Mouse (Mus musculus) midbrain, embryonic 14.5 days (tissue): ENCODE measurements around the gene C1qtnf1. TPM values are rescaled to one million over a fixed set of nuclear protein-coding genes. Genes with fewer than 3 reads are reported as not detected.

ENCODE experiments used
- ATAC-seq: fragments of 200-750 bp; cut with Nextera tagmentation; 2 replicates; pipeline ENCODE4 v1.8.0; 2017; ENCODE audit warnings: moderate number of reproducible peaks, moderate library complexity; ENCODE audit not compliant: low FRiP score, low TSS enrichment
- DNase-seq: peaks from one replicate; pipeline ENCODE4 v3.0.0-alpha.2; 2015
- H3K27ac ChIP-seq: fragments of 300-500 bp; sonication (generic); replicated peaks from 2 replicates; pipeline ENCODE4 v1.5.1; 2014; ENCODE audit warnings: mild to moderate bottlenecking, low read depth, low read length, moderate library complexity
- H3K27me3 ChIP-seq: fragments of 300-500 bp; sonication (generic); 2 replicates; pipeline ENCODE4 v1.6.1; 2014; ENCODE audit warnings: low read length, control low read depth, mixed read lengths; ENCODE audit not compliant: control insufficient read depth, insufficient read depth
- H3K36me3 ChIP-seq: fragments of 300-500 bp; sonication (generic); 2 replicates; pipeline ENCODE4 v1.6.1; 2014; ENCODE audit warnings: low read length, control low read depth; ENCODE audit not compliant: control insufficient read depth, insufficient read depth
- H3K4me1 ChIP-seq: fragments of 300-500 bp; sonication (generic); 2 replicates; pipeline ENCODE4 v1.6.1; 2014; ENCODE audit warnings: mild to moderate bottlenecking, antibody characterized with exemption, low read length, control low read depth; ENCODE audit not compliant: control insufficient read depth, insufficient read depth
- H3K4me2 ChIP-seq: fragments of 300-500 bp; sonication (generic); 2 replicates; pipeline ENCODE4 v1.6.1; 2014; ENCODE audit warnings: mild to moderate bottlenecking, low read length, moderate library complexity
- H3K4me3 ChIP-seq: fragments of 300-500 bp; sonication (generic); replicated peaks from 2 replicates; pipeline ENCODE4 v1.5.1; 2014; ENCODE audit warnings: low read depth, low read length
- H3K9ac ChIP-seq: fragments of 300-500 bp; sonication (generic); replicated peaks from 2 replicates; pipeline ENCODE4 v1.6.1; 2014; ENCODE audit warnings: mild to moderate bottlenecking, low read length, moderate library complexity
- H3K9me3 ChIP-seq: fragments of 300-500 bp; sonication (generic); 2 replicates; pipeline ENCODE4 v1.6.1; 2016; ENCODE audit warnings: low read length, control low read depth, mixed read lengths; ENCODE audit not compliant: control insufficient read depth
- WGBS: fragments of 180-500 bp; shearing (Covaris S2); extraction: QIAGEN DNeasy Blood & Tissue Kit; methylation state at CpG from one replicate; pipeline ENCODE4 v1.1.7; 2014; 5-methylcytosine and 5-hydroxymethylcytosine counted together
- polyA plus RNA-seq: library from polyadenylated mRNA; unstranded; fragments of >200 nt; fragmentation: Nextera tagmentation; extraction: Ambion mirVana; gene quantifications from 2 replicates; pipeline ENCODE4 v1.2.1, GENCODE M21; 2014

C1qtnf1 gene
- polyA plus RNA-seq, 1 experiment from 2014 or later, result 3.8 TPM

DNA sequence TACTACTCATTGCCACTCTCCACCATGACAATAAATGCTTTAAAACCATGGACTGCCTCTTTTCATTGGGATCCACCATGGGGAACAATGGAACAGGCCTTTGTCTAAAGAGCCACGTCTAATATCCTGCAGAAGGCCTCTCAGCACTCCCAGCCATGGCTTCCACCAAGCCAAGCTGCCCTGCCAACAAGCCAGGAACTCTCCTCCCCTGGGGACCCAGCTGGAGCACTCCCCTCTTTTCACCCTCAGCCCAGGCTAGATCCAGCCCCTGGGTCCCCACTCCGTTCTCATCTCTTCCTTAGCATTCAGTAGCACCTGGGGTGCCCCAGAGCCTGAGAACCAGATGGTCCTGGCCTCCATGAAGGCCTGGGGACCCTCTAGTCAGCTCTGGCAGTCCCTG, 25.0 kb downstream of the C1qtnf1 start:
- ATAC-seq, result no peak
- no peaks in the 10 kb centered on the region for H3K9me3 ChIP-seq
- WGBS, result 57% methylated on average over 2 of the region's 2 CpGs

DNA sequence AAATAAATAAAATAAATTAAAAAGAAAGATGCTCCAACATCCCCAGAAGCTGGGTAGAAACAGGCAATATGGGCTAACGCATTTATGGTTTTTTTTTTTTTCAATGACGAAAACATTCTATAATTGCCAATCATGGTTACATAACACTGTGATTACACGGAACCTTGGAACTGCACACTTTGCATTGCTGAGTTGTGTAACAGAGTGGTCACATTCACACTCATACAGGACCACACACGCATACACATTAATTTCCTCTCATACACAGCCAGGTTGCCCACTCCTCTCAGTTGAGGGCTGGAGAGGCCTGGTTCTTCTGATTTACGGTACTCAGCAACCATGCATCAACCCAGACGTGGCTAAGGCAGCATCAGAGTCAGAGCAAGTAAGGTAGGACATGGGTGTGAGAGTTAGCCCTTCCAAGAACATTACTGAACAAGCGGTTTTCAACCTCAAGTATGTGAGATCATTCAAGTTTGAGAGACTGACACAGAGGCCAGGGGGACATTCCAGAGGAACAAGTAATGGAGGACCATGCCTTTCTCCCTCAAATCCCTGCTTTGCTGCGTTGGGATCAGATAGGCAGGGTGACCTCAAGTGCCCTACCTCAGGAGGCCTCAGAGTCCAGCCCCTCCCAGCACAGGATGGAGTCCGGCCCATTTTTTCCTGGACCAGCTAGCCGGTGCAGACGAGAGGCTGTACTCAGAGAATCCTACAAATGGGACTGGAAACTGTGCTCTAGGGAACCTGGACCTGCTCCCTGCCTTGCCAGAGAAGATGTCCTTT, 26.1 kb downstream of the C1qtnf1 start:
- Histone ChIP-seq H3K4me3 (no peak overlapping the region), H3K9me3 (no peaks in the 10 kb centered on the region), H3K4me1 (no peaks in the 10 kb centered on the region), H3K27me3 (no peaks in the 10 kb centered on the region), H3K27ac (no peak overlapping the region), H3K4me2 (no peak overlapping the region), H3K36me3 (no peaks in the 10 kb centered on the region), H3K9ac (no peak overlapping the region)
- whole genome bisulfite sequencing, result 75% methylated on average over 11 of the region's 11 CpGs
- DNase-seq (no peak), ATAC-seq (no peak)

More for the DNA sequence above, 25.0 kb downstream of the C1qtnf1 start:
- DNase-seq, result no peak
- Histone ChIP-seq H3K27me3 (no peaks in the 10 kb centered on the region), H3K9ac (no peak overlapping the region), H3K36me3 (no peaks in the 10 kb centered on the region), H3K4me1 (no peaks in the 10 kb centered on the region), H3K4me3 (no peak overlapping the region), H3K27ac (no peak overlapping the region), H3K4me2 (no peak overlapping the region)

GRCm38 (mm10) chr11:118455788-118456187, 27.8 kb downstream of the C1qtnf1 start:
- Histone ChIP-seq H3K27me3 (no peaks in the 10 kb centered on the region), H3K36me3 (no peaks in the 10 kb centered on the region), H3K4me1 (no peaks in the 10 kb centered on the region), H3K27ac (no peak overlapping the region), H3K4me2 (no peak overlapping the region), H3K4me3 (no peak overlapping the region), H3K9ac (no peak overlapping the region), H3K9me3 (0 out of 2 replicates have a peak, but pooled peaks cover 3% of the 10 kb centered on the region)
- WGBS, result 90% methylated on average over 6 of the region's 6 CpGs
- ATAC-seq, result no peak
- no peak for DNase-seq

DNA sequence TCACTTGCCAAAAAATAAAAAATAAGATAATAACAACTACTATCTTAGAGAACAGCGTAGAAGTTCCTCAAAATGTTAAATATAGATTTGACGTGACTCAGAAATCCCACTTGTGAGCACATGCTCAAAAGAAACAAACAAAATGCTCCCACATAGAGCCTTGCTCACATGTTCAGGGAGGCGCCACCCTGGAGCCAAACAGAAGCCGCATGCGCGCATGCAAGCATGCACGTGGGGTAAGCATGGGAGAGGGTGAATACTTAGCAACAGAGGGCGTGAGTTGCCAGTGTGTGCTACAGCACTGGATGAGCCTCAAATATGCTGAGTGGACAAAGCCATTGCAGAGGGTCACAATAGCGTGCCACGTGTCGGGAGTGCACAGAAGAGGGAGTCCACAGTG, 28.9 kb downstream of the C1qtnf1 start:
- DNase-seq, result no peak
- no peak overlapping the region for H3K27ac ChIP-seq
- H3K27me3 ChIP-seq, result no peaks in the 10 kb centered on the region
- no peak overlapping the region for H3K9ac ChIP-seq
- no peak for ATAC-seq
- 82% methylated on average over 11 of the region's 11 CpGs for WGBS
- H3K36me3 ChIP-seq, result no peaks in the 10 kb centered on the region
- H3K4me2 ChIP-seq, result no peak overlapping the region
- no peak overlapping the region for H3K4me3 ChIP-seq
- no peaks in the 10 kb centered on the region for H3K4me1 ChIP-seq
- 0 out of 2 replicates have a peak, but pooled peaks cover 3% of the 10 kb centered on the region for H3K9me3 ChIP-seq

DNA sequence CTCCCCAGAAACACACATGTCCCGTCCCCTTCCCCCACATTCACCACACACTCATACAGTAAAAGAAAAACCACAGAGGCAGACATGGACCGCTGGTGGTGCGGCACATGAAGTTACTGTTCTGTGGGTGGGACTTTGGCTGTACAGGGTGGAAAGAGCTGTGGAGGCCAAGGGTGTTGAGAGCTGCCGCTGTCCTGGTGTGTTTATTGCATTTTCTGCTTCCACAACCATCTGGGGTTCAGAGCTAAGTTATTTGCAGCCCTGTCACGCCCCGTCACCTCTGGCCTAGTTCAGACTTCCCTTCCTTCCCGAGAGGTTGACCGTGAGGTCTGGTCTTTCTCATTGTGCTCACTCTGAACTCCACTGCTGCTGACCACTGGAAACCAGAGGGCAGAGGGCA, 31.0 kb downstream of the C1qtnf1 start:
- 60% methylated on average over 8 of the region's 8 CpGs for WGBS
- Histone ChIP-seq H3K9me3 (0 out of 2 replicates have a peak, but pooled peaks cover 3% of the 10 kb centered on the region), H3K4me1 (no peaks in the 10 kb centered on the region), H3K9ac (no peak overlapping the region), H3K27ac (no peak overlapping the region), H3K4me2 (no peak overlapping the region), H3K4me3 (no peak overlapping the region), H3K27me3 (no peaks in the 10 kb centered on the region), H3K36me3 (no peaks in the 10 kb centered on the region)
- ATAC-seq (no peak), DNase-seq (no peak)

DNA sequence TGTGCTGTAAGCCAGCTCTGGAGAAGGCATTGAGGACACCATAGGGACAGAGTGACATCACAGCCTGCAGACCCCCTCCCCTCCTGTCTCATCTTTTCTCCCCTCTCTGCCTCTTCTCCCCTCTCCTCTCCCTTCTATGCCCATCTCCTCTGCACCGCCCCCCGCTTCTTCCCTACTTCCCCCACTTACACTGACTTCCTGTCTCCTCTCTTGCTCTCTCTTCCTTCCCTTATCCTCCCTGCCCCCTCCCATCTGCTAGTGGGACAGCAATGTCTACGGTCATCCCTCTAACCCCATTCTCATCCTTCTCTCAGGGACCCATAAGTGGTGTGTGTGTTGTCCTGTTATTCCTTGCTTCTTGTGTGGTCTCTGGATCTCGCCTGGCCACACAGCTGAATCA, 31.5 kb downstream of the C1qtnf1 start:
- Histone ChIP-seq H3K27ac (no peak overlapping the region), H3K9ac (no peak overlapping the region), H3K9me3 (0 out of 2 replicates have a peak, but pooled peaks cover 3% of the 10 kb centered on the region), H3K4me1 (no peaks in the 10 kb centered on the region), H3K4me3 (no peak overlapping the region), H3K27me3 (no peaks in the 10 kb centered on the region), H3K4me2 (no peak overlapping the region), H3K36me3 (no peaks in the 10 kb centered on the region)
- DNase-seq (no peak), ATAC-seq (no peak)
- WGBS, result 84% methylated on average over 4 of the region's 4 CpGs

DNA sequence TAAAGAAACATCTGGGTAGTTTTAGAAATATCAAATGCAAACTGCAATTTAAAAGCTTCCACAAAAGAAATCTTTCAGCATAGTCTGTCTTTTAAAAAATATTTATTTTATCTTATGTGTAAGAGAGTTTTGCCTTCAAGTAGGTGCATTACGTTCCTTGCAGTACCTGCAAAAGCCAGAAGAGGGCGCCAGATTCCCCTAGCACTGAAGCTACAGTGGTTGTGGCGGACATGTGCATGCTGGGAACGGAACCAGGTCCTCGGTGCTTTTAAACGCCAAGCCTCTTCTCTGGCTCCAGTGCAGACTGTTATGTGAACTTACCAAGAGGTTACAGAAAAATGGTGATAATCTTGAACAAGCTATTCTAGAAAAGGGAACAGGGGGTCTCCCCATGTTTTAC, 32.3 kb downstream of the C1qtnf1 start:
- WGBS, result 61% methylated on average over 6 of the region's 6 CpGs
- Histone ChIP-seq H3K4me1 (no peaks in the 10 kb centered on the region), H3K27ac (no peak overlapping the region), H3K9me3 (0 out of 2 replicates have a peak, but pooled peaks cover 3% of the 10 kb centered on the region), H3K27me3 (no peaks in the 10 kb centered on the region), H3K4me3 (no peak overlapping the region), H3K4me2 (no peak overlapping the region), H3K9ac (no peak overlapping the region), H3K36me3 (no peaks in the 10 kb centered on the region)
- ATAC-seq, result no peak
- no peak for DNase-seq

DNA sequence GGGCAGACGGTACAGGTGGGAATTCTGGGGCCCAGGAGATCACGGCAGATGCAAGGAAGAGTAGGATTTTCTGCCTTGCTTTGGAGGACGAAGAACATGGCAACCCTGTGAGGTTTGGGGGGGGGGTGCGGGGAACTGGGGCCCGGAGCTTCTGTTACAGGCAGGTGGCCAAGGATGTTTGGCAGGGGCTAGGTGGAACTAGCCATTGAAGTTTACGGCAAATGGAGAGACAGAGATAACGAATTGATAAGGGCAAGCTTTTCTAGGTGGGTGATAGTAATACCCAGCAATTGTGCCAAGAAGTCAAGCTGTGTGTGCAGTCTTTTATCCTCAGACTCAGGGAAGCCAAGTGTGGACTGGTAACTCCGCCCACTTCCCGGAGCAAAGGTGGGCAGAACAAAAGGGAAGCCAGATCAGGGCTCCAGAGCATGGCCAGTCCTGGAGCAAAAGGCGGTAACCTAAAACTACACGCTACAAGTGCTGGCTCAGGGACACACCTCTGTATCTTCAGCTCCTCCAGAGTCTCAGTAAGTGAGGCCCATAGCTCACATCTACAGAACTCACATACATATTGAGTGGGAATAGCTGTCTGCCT, 39.5 kb downstream of the C1qtnf1 start:
- no peaks in the 10 kb centered on the region for H3K36me3 ChIP-seq

More for the DNA sequence above, 39.5 kb downstream of the C1qtnf1 start:
- 0 out of 2 replicates have a peak, but pooled peaks cover 4% of the 10 kb centered on the region for H3K4me1 ChIP-seq
- H3K27ac ChIP-seq, result no peak overlapping the region
- WGBS, result 46% methylated on average over 11 of the region's 11 CpGs
- no peak overlapping the region for H3K4me3 ChIP-seq
- no peak overlapping the region for H3K4me2 ChIP-seq
- ATAC-seq (no peak), DNase-seq (no peak)
- no peaks in the 10 kb centered on the region for H3K27me3 ChIP-seq
- no peak overlapping the region for H3K9ac ChIP-seq
- no peaks in the 10 kb centered on the region for H3K9me3 ChIP-seq
